Mouse (Mus musculus): Measurements from ENCODE around the gene Ankrd49.

Ankrd49 gene

GRCm38 (mm10) chr9:14784039-14785002 is at the start of gene Ankrd49, which contains the start of gene Mre11a:
Ankrd49 (minus strand) TSS chr9:14784856.
Mre11a (plus strand) TSS chr9:14784654.
- DNase-seq (ENCODE audit: low read depth): peak; percentile 96

GRCm38 (mm10) chr9:14832046-14832445 is 47.4 kb upstream of the Ankrd49 start:
- no peak for DNase-seq (ENCODE audit: low read depth)

- no peak for DNase-seq (ENCODE audit: low read depth)
Measured at GRCm38 (mm10) chr9:14827875-14828274, 43.2 kb upstream of the Ankrd49 start.

GRCm38 (mm10) chr9:14824840-14825239 is 40.2 kb upstream of the Ankrd49 start:
- no peak for DNase-seq (ENCODE audit: low read depth)

- DNase-seq (ENCODE audit: low read depth): no peak
Measured at GRCm38 (mm10) chr9:14821396-14821795, 36.7 kb upstream of the Ankrd49 start.

- no peak for DNase-seq (ENCODE audit: low read depth)
Measured at GRCm38 (mm10) chr9:14810111-14810510, 25.5 kb upstream of the Ankrd49 start.

GRCm38 (mm10) chr9:14806786-14807185 is 22.1 kb upstream of the Ankrd49 start:
- no peak for DNase-seq (ENCODE audit: low read depth)

- DNase-seq (ENCODE audit: low read depth): no peak
Measured at GRCm38 (mm10) chr9:14805714-14806113, 21.1 kb upstream of the Ankrd49 start.

GRCm38 (mm10) chr9:14787356-14787755 is 2.7 kb upstream of the Ankrd49 start:
- no peak for DNase-seq (ENCODE audit: low read depth)

GRCm38 (mm10) chr9:14778341-14778740 is 6.3 kb downstream of the Ankrd49 start:
- no peak for DNase-seq (ENCODE audit: low read depth)

- no peak for DNase-seq (ENCODE audit: low read depth)
Measured at GRCm38 (mm10) chr9:14773813-14774212, 10.8 kb downstream of the Ankrd49 start.

GRCm38 (mm10) chr9:14772074-14772473 is 12.6 kb downstream of the Ankrd49 start:
- DNase-seq (ENCODE audit: low read depth): no peak

- DNase-seq (ENCODE audit: low read depth): no peak
Measured at GRCm38 (mm10) chr9:14770803-14771471, 13.7 kb downstream of the Ankrd49 start, which contains the start of gene 1700012B09Rik. 1700012B09Rik (minus strand) TSS chr9:14771030.

GRCm38 (mm10) chr9:14769811-14770210 is 14.8 kb downstream of the Ankrd49 start:
- no peak for DNase-seq (ENCODE audit: low read depth)

- DNase-seq (ENCODE audit: low read depth): no peak
Measured at GRCm38 (mm10) chr9:14764765-14765164, 19.9 kb downstream of the Ankrd49 start.

- DNase-seq (ENCODE audit: low read depth): no peak
Measured at GRCm38 (mm10) chr9:14759261-14759660, 25.4 kb downstream of the Ankrd49 start.

GRCm38 (mm10) chr9:14758590-14758989 is 26.1 kb downstream of the Ankrd49 start:
- DNase-seq (ENCODE audit: low read depth): no peak

GRCm38 (mm10) chr9:14754469-14754868 is 30.2 kb downstream of the Ankrd49 start:
- DNase-seq (ENCODE audit: low read depth): no peak

GRCm38 (mm10) chr9:14753947-14754346 is 30.7 kb downstream of the Ankrd49 start:
- no peak for DNase-seq (ENCODE audit: low read depth)

GRCm38 (mm10) chr9:14752001-14752522 is 32.6 kb downstream of the Ankrd49 start, which contains the start of gene Fut4:
Fut4 (minus strand) TSS chr9:14752393.
- DNase-seq (ENCODE audit: low read depth): no peak

GRCm38 (mm10) chr9:14751503-14752000 is 33.1 kb downstream of the Ankrd49 start:
- no peak for DNase-seq (ENCODE audit: low read depth)

GRCm38 (mm10) chr9:14750901-14751502 is 33.7 kb downstream of the Ankrd49 start:
- DNase-seq (ENCODE audit: low read depth): no peak
